Mouse (Mus musculus) right cerebral cortex, adult 2 months (tissue): ENCODE results near the gene Cdc25a.

Source experiments
- DNase-seq, 2 experiments: peaks; one replicate each; pipeline ENCODE4 v3.0.0; 2021 to 2022; ENCODE audit warnings: low spot score in 2 of 2

Cdc25a gene

GRCm38 (mm10) chr9:109874797-109875691 is at the start of gene Cdc25a:
TSS of gene Cdc25a (plus strand) at chr9:109875579.
- DNase-seq = peak; percentile 97 to 98

DNA sequence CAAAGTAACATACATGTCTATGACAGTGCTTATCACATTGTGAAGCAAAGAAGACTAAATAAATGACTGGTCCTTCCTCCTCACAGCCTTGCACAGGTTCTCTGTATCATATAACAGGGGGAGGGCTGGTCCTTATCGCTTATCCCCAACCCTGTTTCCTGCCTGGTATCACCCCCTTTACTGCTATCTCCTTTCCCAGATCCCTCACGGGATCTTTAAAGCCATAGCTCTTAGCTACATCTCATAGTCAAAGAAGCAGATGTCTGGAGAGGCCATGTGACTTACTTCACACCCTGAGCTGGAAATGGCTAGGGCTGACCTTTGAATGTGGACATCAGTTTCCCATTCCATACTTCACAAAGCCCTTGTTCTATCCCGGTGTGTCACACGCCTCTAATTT is 49.6 kb upstream of the Cdc25a start:
- DNase-seq = no peak

GRCm38 (mm10) chr9:109826181-109826580 is 49.2 kb upstream of the Cdc25a start:
- no peak for DNase-seq

GRCm38 (mm10) chr9:109832391-109833087 is 42.8 kb upstream of the Cdc25a start, which contains the start of gene Nme6:
TSS of gene Nme6 (plus strand) at chr9:109832749.
- peak; percentile 83 to 85 for DNase-seq

DNA sequence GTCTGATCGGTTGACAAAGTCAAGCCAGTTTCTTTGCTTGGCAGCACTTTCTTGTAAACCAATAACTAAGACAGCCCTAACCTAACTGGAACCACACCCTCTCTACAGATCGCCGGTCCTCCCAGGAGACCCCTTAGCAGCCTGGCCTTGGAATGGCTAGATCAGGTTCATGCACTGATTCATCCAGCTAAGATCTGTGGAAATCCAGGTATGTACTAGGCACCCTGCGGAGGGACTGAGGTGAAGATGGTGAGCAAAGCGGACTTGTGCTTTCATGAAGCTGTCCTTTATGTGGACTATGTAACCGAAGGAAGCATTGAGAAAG is 42.3 kb upstream of the Cdc25a start:
- DNase-seq = peak in 1 of 2 experiments; percentile 6

DNA sequence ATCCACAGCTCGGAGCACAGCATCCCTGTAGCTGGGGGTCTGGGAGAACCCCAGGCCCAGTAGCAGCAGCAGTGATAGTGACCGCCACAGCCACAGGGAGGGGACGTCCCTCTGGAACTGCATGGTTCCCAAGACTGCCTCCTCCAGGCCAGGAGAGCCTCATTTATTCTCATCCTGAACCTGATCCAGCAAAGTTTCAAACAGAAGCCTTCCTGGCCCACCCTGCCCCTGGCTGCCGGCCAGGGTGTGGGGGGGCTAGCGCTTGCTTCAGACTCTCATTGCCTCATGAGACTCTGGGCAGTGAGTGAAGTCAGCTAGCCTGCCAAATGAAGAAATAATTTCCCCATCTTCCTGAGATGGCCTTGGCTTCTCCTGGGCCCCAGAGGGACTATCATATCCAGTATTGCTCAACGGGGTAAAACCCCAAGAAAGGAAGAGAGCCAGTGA is 26.0 kb upstream of the Cdc25a start, which contains the start of gene Camp:
Gene Camp, minus strand, starts transcription at position 306 of the 447 bp plus-strand sequence.
- DNase-seq = no peak

GRCm38 (mm10) chr9:109850099-109850498 is 25.3 kb upstream of the Cdc25a start:
- no peak for DNase-seq

DNA sequence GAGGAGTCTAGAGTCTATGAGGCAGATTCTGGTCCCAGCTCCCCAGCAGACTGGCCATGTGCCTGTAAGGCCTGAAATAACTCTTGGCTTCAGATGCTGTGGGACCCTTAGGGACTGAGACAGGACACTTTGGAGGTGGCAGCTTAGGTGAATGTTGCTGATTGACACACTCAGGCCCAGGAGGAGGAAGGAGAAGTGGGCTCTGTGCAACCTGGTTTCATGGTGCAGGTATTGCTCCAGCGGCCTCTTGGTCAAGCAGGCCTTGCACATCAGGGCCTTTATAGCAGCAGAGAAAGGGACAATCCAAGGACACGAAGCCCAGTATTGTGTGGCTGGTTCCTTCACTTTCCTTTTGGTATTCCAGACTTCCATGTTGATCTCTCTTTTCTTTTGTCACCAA is 21.0 kb upstream of the Cdc25a start:
- DNase-seq = no peak

- no peak for DNase-seq
These were observed 19.4 kb upstream of the Cdc25a start for GRCm38 (mm10) chr9:109855947-109856346.

DNA sequence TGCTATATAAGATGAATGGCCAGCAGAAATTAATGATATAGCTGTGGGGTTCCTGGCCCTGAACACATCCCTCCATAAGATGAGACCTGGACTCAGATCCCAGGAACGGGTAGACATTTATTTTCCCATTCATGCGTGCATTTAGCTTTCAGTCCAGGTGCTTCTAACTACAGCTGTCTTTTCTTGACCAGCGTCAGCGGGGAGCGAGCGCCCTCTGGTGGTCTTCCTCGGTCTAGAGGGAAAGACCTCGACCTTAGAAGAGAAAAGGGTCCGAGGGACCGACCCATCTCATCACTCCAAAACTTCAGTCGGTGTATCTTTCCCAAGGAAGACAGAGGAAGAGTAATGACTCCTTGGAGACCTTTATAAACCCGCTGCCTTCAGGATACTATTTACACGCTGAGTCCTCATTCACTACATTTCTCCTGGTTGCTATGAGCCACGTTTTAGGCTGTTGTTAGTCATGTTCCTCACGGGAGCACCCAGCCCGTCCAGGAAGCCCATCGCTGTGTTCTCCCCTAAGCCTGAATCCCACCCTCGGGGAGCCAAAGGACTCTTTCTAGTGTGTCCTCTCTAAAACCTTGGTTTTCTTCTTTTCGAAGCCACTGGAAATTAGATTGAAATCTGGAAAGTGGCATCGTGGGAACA is 12.9 kb upstream of the Cdc25a start:
- peak; percentile 82 for DNase-seq

DNA sequence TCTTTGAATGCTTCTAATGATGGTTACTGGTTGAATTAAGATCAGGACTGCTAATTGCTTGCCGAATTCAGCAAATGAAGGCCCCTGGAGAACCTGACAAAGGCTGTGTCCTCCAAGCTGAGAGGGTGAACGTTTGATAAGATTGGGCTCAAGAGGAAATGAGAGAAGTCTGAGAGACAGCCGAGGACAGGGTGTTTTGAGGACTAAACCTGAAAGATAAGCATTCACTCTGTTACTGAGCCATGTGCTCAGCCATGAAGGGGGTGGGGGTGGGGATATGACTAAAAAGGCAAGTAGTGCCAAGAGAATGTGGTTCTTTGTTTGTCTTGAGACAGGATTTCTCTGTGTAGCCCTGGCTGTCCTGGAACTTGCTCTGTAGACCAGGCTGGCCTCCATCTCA is 12.3 kb upstream of the Cdc25a start:
- no peak for DNase-seq

DNA sequence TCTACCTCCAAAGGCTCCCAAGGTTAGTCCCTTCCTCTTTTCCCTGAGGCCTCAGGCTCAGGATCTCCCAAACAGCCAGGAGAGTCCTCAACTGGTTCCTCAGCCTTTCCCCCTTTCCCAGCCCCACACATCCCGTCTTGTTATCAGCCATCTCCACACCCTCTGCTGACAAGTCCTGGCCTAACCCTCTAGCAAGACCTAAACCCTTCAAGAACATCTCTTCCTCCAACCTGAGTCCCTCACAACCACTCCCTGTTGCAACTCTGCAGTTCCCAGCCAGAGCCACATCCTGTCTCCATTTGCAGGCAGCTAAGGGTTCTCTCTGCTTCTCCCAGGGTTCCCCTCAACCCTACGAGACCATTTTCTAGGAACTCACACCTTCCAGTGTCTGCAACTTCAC is 9.2 kb upstream of the Cdc25a start:
- DNase-seq = no peak

- no peak for DNase-seq
These were observed 4.3 kb upstream of the Cdc25a start for GRCm38 (mm10) chr9:109870983-109871572.

DNA sequence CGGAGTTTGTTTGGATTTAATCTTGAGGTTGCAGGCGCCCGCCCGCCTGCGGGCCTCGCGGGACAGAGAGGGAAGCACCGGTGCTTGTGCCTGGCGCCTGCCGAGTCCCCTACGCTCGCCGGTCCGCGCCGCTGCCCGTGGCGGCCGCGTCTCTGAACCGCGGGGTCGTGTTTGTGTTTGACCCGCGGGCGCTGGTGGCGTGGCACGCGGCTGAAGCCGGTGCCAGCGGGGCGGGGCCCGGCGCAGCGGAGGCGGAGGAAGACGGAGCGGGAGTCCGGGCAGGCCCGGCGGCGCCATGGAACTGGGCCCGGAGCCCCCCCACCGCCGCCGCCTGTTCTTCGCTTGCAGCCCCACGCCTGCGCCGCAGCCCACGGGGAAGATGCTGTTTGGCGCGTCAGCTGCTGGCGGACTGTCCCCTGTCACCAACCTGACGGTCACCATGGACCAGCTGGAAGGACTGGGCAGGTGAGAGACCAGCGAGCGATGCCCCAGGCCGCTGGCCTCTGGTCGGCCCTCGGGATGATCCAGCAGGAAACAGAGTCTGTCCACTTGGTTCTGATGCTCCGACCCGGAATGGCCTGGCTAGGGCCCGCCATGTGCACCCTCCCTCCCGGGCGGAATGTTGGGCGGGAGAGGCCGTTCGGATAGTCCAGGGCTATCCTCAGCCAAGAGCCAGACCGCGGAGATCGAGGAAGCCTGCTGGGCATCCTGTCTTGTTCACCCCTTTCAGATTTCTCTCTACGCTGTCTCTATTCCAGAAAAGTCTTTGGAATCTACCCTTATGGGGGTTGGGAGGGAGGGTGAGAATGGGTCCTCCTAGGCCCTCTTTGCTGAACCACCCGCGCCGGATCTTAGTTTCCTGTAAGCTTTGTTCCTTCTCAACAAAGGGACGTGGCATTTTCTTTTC is 569 bp downstream of the Cdc25a start:
- peak; percentile 31 to 50 for DNase-seq

DNA sequence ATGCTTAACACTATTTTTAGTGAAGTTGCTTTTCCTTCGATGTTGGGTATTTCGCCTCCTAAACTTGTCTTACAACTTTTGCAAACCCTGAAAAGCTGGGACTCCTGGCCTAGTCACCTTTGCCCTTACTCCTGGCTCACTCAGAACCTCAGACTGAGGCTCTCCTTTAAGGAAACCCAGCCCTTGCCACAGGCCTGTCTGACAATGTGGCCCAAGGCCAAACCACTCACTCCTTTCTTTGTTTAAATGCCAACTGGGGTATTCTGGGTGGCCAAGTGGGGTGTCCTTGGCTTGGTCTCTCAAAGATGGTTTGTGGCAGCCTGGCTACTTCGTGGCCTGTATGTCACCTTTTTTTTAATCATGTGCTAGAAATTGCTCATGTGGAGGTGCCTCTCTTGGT is 1.4 kb downstream of the Cdc25a start:
- no peak for DNase-seq

- no peak for DNase-seq
These were observed 2.3 kb downstream of the Cdc25a start for GRCm38 (mm10) chr9:109877666-109878065.

- no peak for DNase-seq
These were observed 3.9 kb downstream of the Cdc25a start for GRCm38 (mm10) chr9:109879305-109879704.

DNA sequence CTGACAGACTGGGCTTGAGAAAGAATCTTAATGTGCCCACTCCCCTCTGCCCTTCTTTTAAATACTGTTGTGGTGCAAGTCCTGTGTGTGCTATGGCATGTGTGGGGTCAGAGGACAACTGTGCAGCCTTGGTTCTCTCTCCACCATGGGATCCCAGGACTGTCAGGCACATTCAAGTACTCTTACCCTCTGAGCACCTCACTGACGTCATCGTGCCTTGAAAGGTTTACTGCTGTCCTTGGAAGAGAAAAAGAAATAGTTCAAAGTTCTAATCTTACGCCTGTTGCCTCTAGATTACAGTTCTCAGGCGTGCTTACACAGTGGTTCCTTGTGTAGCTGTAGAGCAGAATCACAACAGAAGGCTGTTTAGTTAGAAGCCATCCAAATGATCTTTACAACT is 10.9 kb downstream of the Cdc25a start:
- DNase-seq = no peak

DNA sequence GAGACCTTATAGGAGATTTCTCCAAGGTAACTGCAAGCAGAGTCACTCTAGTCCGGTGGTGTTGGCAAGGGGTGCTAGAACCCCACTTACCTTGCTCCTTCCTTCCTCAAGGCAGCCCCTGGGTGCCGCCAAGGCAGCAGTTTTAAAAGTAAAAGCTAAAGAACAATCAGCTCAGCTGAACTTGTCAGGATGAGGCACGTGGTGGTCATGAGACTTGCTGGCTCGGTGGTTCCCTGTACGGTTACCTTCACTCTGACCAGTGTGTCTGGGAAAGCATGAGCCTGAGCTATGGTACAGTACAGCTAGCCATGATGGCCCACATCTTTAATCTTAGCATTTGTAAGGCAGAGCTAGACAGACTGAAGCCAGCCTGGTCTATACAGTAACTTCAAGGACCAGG is 11.9 kb downstream of the Cdc25a start:
- no peak for DNase-seq

- DNase-seq = no peak
These were observed 16.1 kb downstream of the Cdc25a start for GRCm38 (mm10) chr9:109891501-109891900.
